27 mouse cellular contexts compared by ENCODE assay signal in genomic region chr10:110400642-110401041, GRCm38 (mm10). TPM values are rescaled to one million over a fixed set of nuclear protein-coding genes. Genes with fewer than 3 reads are reported as not detected.
DNase-seq lines count a peak whose midpoint lies in the region; ATAC-seq lines count a peak whose summit lies in the region.
"Had no signal": no experiment of that assay in that cellular context is flagged by ENCODE, and none has a peak within 500 bp of the region (broad histone marks: within the 10 kb centered on the region; RNA-seq: fewer than 3 reads in every experiment).

No protein-coding gene starts in this region.

- H3K4me2 ChIP-seq in heart, embryonic 13.5 days: 0 out of 2 replicates have a peak overlapping the region, but pooled peaks have one; percentile 7
- no peak overlapping the region for H3K4me2 ChIP-seq in lung, embryonic 15.5 days
- H3K4me2 ChIP-seq in heart, embryonic 16.5 days (ENCODE audit: low read depth, low read length): no peak overlapping the region; the same call in 1 of the 2 replicates
- H3K4me2 ChIP-seq: embryonic facial prominence, embryonic 12.5 days; hindbrain, embryonic 14.5 days; limb, embryonic 13.5 days; liver, embryonic 12.5 days; midbrain, embryonic 15.5 days; neural tube, embryonic 12.5 days had no signal

- no peak for ATAC-seq in heart, embryonic 13.5 days (ENCODE audit: extremely low read depth, insufficient number of reproducible peaks, low FRiP score, low TSS enrichment)
- peak; percentile 57; the same call in 1 of the 2 replicates for ATAC-seq in lung, embryonic 15.5 days (ENCODE audit: borderline replicate concordance, extremely low read depth, low FRiP score, low TSS enrichment)
- peak; percentile 81 for ATAC-seq in heart, embryonic 16.5 days (replicated peaks; ENCODE audit: extremely low read depth, insufficient read depth, low FRiP score)
- ATAC-seq: forebrain, postnatal 0 days; inflammation-experienced regulatory T-cells, adult 6 months; liver, embryonic 12.5 days; midbrain, embryonic 15.5 days; Patski had no signal

- peaks cover 22% of the 10 kb centered on the region for H3K4me1 ChIP-seq in heart, embryonic 13.5 days
- H3K4me1 ChIP-seq in heart, embryonic 10.5 days: no peaks in the 10 kb centered on the region
- no peaks in the 10 kb centered on the region for H3K4me1 ChIP-seq in lung, embryonic 15.5 days
- peaks cover 6% of the 10 kb centered on the region; the same call in 1 of the 2 replicates for H3K4me1 ChIP-seq in heart, embryonic 16.5 days (ENCODE audit: control insufficient read depth, insufficient read depth, low read length)
- H3K4me1 ChIP-seq: embryonic facial prominence, embryonic 12.5 days; limb, embryonic 13.5 days; liver, embryonic 12.5 days; midbrain, embryonic 15.5 days; neural tube, embryonic 12.5 days had no signal

- H3K4me3 ChIP-seq in heart, embryonic 13.5 days: no peak overlapping the region
- H3K4me3 ChIP-seq in heart, embryonic 10.5 days: no peak overlapping the region
- no peak overlapping the region for H3K4me3 ChIP-seq in lung, embryonic 15.5 days
- H3K4me3 ChIP-seq in heart, embryonic 16.5 days (ENCODE audit: low read length): no peak overlapping the region
- H3K4me3 ChIP-seq: embryonic facial prominence, embryonic 12.5 days; limb, embryonic 13.5 days; liver, embryonic 12.5 days; midbrain, embryonic 15.5 days; neural tube, embryonic 12.5 days had no signal

- WGBS in heart, embryonic 13.5 days: 32% methylated on average over 6 of the region's 6 CpGs
- 52% methylated on average over 6 of the region's 6 CpGs for WGBS in heart, embryonic 10.5 days
- 64% methylated on average over 6 of the region's 6 CpGs for WGBS in lung, embryonic 15.5 days
- WGBS in heart, embryonic 16.5 days: 30% methylated on average over 6 of the region's 6 CpGs

- H3K27ac ChIP-seq in heart, embryonic 13.5 days (replicated peaks): no peak overlapping the region
- H3K27ac ChIP-seq in heart, embryonic 10.5 days: no peak overlapping the region
- H3K27ac ChIP-seq in lung, embryonic 15.5 days: no peak overlapping the region
- peak overlapping the region; percentile 58 for H3K27ac ChIP-seq in heart, embryonic 16.5 days (ENCODE audit: low read length)
- H3K27ac ChIP-seq: embryonic facial prominence, embryonic 12.5 days; hindbrain, embryonic 14.5 days; limb, embryonic 13.5 days; liver, embryonic 12.5 days; midbrain, embryonic 15.5 days; neural tube, embryonic 12.5 days had no signal

- no peaks in the 10 kb centered on the region for H3K9me3 ChIP-seq in heart, embryonic 13.5 days
- no peaks in the 10 kb centered on the region for H3K9me3 ChIP-seq in heart, embryonic 10.5 days
- no peaks in the 10 kb centered on the region for H3K9me3 ChIP-seq in lung, embryonic 15.5 days
- no peaks in the 10 kb centered on the region for H3K9me3 ChIP-seq in heart, embryonic 16.5 days (replicated peaks; ENCODE audit: control insufficient read depth, low read length)
- H3K9me3 ChIP-seq: embryonic facial prominence, embryonic 12.5 days; limb, embryonic 13.5 days; liver, embryonic 12.5 days; midbrain, embryonic 15.5 days; neural tube, embryonic 12.5 days had no signal

- no peak overlapping the region for H3K9ac ChIP-seq in heart, embryonic 13.5 days
- no peak overlapping the region for H3K9ac ChIP-seq in lung, embryonic 15.5 days
- H3K9ac ChIP-seq in heart, embryonic 16.5 days (ENCODE audit: low read length): no peak overlapping the region
- H3K9ac ChIP-seq: embryonic facial prominence, embryonic 12.5 days; forebrain, postnatal 0 days; hindbrain, embryonic 14.5 days; limb, embryonic 13.5 days; liver, embryonic 12.5 days; midbrain, embryonic 15.5 days; neural tube, embryonic 12.5 days had no signal

- no peak for DNase-seq in heart, embryonic 10.5 days (ENCODE audit: low spot score)
- DNase-seq in lung, postnatal 4 days: no peak
- DNase-seq in lung, postnatal 10 days: peak; percentile 1
- DNase-seq in adrenal gland, adult (ENCODE audit: inconsistent age in 2 of 2, low spot score in 1 of 2): no peak
- DNase-seq: adrenal gland, adult 2 months; B cell, adult 2 months; cerebellum, adult 18-20 months; cerebellum, postnatal 14 days; forebrain, postnatal 0 days; gastrocnemius, postnatal 14 days; kidney, adult 18-20 months; kidney, postnatal 4 days; right cerebral cortex, postnatal 14 days; thymus, postnatal 36 days had no signal

- no peaks in the 10 kb centered on the region for H3K36me3 ChIP-seq in heart, embryonic 13.5 days
- no peaks in the 10 kb centered on the region for H3K36me3 ChIP-seq in heart, embryonic 10.5 days
- no peaks in the 10 kb centered on the region for H3K36me3 ChIP-seq in lung, embryonic 15.5 days
- no peaks in the 10 kb centered on the region for H3K36me3 ChIP-seq in heart, embryonic 16.5 days (ENCODE audit: control insufficient read depth, insufficient read depth)
- H3K36me3 ChIP-seq: embryonic facial prominence, embryonic 12.5 days; G1E; limb, embryonic 13.5 days; liver, embryonic 12.5 days; midbrain, embryonic 15.5 days; neural tube, embryonic 12.5 days had no signal

- no peaks in the 10 kb centered on the region for H3K27me3 ChIP-seq in heart, embryonic 13.5 days (replicated peaks)
- no peaks in the 10 kb centered on the region for H3K27me3 ChIP-seq in heart, embryonic 10.5 days (ENCODE audit: insufficient read depth, poor library complexity, severe bottlenecking)
- no peaks in the 10 kb centered on the region for H3K27me3 ChIP-seq in lung, embryonic 15.5 days
- H3K27me3 ChIP-seq in heart, embryonic 16.5 days (ENCODE audit: control insufficient read depth, insufficient read depth, low read length): no peaks in the 10 kb centered on the region
- H3K27me3 ChIP-seq: CH12.LX; embryonic facial prominence, embryonic 12.5 days; limb, embryonic 13.5 days; liver, embryonic 12.5 days; midbrain, embryonic 15.5 days; neural tube, embryonic 12.5 days; Patski had no signal

RNA-seq across cellular contexts. Expression of gene Nav3, which starts 55.4 kb away (rescaled TPM):
- 1.8 TPM in 2 replicates for polyA plus RNA-seq in heart, embryonic 13.5 days (2015; fragmentation: Nextera tagmentation; extraction: Ambion mirVana)
- 1.0 and 1.6 TPM in 2 replicates for polyA plus RNA-seq in heart, embryonic 10.5 days (2016; fragmentation: Nextera tagmentation; extraction: Ambion mirVana)
- 1.8 TPM in 2 replicates for polyA plus RNA-seq in lung, embryonic 15.5 days (2015; fragmentation: Nextera tagmentation; extraction: Ambion mirVana)
- polyA plus RNA-seq in heart, embryonic 16.5 days (2015; fragmentation: Nextera tagmentation; extraction: Ambion mirVana): 1.9 and 2.0 TPM in 2 replicates
- polyA plus RNA-seq: G1E had no signal
